Mouse (Mus musculus): ENCODE data around the gene Gm20696.

The Gm20696 gene

DNA sequence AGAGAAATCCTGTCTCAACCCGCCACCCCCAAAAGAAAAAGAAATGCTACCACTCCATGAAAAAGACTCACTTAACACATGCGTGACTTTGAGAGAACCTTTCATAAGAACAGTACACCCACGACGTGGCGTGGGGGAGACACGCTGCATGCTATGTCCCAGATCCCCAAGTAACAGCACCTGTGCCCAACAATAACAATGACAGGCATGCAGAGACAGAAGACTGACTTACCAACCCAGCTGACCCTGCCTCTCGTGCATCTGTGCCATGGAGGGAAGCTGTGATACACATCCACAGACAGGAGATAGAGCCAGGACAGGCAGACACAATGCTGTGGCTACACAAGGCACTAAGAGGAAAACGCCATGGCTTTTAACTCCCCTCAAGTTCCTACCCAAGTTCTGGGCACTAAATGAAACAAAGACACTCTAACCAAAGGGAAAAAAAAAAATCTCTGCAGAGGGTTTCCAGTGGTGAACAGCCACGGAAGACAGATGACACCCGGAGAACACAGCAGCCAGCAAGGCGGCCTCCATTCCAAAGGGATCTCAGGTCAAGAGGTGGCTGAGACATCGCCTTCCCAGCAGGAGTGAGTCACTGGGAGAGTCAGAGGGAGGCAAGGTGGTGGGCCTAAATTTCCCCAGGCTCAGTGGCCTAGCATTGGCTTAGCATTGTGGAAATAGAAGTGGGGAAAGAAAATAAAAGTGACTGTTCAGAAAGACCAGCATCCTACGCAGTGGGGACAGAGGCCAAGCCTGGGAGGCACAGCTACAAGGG, 187.5 kb downstream of the Gm20696 start:
- DNase-seq, result no peak

GRCm38 (mm10) chr6:99475040-99475439, 191.6 kb downstream of the Gm20696 start:
- no peak for DNase-seq

DNA sequence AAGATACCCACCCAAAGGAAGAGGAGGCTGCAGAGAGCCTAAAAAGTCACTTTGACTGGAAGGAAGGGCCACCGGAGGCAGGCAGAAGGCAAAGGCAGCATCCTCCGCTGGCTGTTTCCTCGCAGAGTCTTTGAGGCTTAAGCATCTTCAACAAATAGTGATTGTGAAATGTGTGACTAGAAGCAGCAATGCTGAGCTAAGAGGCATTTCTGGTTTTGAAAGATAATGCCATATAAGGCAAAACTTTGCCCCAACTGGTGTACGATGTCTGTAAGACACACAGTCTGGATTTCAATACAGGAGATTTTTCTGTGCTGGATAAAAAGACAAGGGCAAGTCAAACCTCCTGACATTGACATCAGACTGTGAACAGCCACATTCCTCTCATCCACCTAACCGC, 195.7 kb downstream of the Gm20696 start:
- DNase-seq, result no peak

GRCm38 (mm10) chr6:99469134-99469834, 197.3 kb downstream of the Gm20696 start:
- DNase-seq, result no peak

- no peak for DNase-seq
These were observed 198.8 kb downstream of the Gm20696 start for GRCm38 (mm10) chr6:99467831-99468230.

GRCm38 (mm10) chr6:99467109-99467508, 199.5 kb downstream of the Gm20696 start:
- DNase-seq, result no peak

GRCm38 (mm10) chr6:99466354-99466753, 200.2 kb downstream of the Gm20696 start:
- DNase-seq, result no peak

DNA sequence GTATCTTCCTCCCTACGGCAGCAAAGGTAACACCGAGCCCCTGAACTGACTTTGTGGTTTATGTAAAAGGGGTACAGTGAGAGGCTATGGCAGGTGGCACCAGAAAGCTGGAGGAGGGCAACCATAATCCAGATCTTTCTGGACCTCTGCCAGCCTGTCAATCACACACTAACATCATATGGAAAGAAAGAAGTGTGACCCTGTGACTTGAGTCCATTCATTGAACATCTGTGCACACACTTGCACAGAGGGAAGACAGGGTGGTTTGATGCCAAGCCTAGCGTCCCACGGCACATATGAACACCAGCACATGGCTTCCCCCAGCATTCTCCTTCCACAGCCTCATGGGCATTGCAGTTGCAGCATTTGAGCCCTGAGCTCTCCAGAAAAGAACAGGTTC, 202.1 kb downstream of the Gm20696 start:
- no peak for DNase-seq

- peak; percentile 58 to 67 for DNase-seq
These were observed 202.7 kb downstream of the Gm20696 start for GRCm38 (mm10) chr6:99463906-99464305.

DNA sequence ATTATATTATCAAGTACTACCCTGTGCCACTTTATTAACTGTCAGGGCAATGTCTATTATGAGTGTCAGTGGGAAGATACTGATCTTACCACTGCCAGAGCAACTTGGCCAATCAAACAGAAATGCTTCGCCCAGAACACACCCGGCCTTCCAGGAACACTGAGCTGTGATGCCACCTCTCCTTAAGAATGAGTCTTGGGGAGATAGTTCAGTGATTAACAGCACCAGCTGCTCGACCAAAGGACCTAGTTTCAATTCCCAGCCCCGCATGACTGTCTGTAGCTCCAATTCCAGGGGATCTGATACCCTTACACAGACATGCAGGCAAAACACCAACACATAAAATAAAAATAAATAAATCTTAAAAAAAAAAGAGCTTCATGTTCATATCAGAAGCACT, 207.8 kb downstream of the Gm20696 start:
- DNase-seq, result no peak

DNA sequence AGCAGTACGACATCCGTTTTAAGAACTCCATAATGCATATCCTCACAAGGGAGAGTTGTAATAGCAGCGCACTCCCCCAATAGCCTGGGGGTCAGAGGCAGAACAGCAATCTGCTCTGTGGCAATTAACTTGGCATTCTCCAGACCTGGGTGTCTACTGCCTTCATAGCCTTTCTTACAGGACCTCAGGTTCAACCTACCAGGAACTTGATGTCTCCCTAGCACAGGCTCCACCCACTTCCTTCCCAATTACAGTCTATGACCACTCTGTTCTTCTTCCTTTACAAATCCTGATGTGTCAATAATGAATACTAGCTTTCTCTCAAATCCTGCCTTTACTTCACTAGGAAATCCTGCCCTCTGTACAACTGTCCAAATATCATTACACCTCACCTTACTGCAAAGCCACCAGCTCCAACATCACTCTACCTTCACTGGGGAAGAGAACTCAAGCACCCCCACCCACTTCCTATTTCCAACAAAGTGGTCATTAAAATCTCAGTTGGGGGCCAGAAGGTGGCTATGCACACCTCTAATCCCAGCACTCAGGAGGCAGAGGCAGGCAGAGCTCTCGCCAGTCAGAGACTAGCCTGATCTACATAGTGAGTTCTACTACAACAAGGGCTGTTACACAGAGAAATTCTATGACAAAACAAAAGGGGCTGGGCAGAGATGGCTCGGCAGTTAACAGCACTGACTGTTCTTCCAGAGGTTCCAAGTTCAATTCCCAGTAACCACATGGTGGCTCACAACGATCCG, 212.7 kb downstream of the Gm20696 start:
- no peak for DNase-seq

- no peak for DNase-seq
These were observed 213.9 kb downstream of the Gm20696 start for GRCm38 (mm10) chr6:99452638-99453185.

GRCm38 (mm10) chr6:99451479-99451878, 215.1 kb downstream of the Gm20696 start:
- DNase-seq, result no peak

- no peak for DNase-seq
These were observed 219.2 kb downstream of the Gm20696 start for GRCm38 (mm10) chr6:99447447-99447846.

DNA sequence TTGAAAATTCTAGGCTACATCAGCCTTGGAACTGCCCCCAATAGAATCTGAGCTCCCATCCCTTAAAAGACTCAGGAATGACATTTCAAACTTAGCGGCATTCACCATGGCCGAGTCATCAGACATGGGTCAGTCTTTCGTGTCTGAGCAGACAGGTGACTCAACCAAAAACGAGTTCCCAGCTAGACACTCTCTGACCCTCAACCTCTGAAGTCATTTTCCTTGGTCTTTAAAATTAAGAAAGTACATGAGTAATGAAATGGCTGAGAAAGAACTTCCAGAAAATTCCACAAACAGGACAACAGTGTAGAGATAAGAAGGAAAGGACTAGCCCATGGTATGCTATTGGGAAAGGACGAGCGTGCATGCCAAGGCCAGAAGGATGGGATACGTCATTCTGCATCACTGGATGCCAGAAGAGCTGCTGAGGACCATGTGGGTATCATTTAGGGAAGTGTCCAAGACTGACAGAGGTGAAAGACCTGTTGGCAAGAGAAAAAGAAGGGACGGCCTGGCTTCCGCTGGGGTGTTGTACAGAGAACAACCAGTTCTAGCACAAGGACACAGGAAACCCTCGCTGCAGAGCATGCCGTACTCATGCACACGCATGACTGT, 219.7 kb downstream of the Gm20696 start:
- DNase-seq, result peak; percentile 30 to 59

- no peak for DNase-seq
These were observed 223.1 kb downstream of the Gm20696 start for GRCm38 (mm10) chr6:99443460-99443859.

GRCm38 (mm10) chr6:99441100-99441499, 225.5 kb downstream of the Gm20696 start:
- no peak for DNase-seq

DNA sequence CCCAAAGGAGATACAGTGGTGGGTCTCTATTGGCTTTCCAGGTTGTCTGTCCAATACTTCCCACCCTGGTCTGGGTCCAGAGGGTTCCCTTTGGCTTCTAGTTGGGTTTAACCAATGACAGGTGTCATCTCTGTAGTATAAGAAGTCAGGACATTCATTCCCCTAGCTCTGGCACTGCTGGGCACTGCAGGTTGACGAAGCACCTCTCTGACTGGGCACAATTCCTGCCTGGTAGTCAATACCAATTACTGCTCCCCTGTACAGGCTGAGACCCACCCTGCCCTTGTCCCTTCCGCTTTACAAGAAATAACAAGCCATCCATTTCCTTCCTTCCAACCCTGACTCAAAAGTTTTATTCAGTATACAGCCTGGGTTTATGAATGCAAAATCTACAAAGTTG, 226.0 kb downstream of the Gm20696 start:
- DNase-seq, result no peak

GRCm38 (mm10) chr6:99439878-99440361, 226.7 kb downstream of the Gm20696 start:
- no peak for DNase-seq

GRCm38 (mm10) chr6:99439214-99439877, 227.3 kb downstream of the Gm20696 start:
- no peak for DNase-seq

- DNase-seq, result no peak
These were observed 230.2 kb downstream of the Gm20696 start for GRCm38 (mm10) chr6:99436371-99436770.

GRCm38 (mm10) chr6:99435140-99435539, 231.5 kb downstream of the Gm20696 start:
- DNase-seq, result no peak

All from cerebellum, adult 18-20 months (tissue).